Mouse (Mus musculus) granulocyte monocyte progenitor cell, adult 5-6 weeks (primary cell): ENCODE data around the gene Gpr137. TPM values are rescaled to one million over a fixed set of nuclear protein-coding genes. Genes with fewer than 3 reads are reported as not detected.

Source experiments
- ATAC-seq: replicated peaks from 2 replicates; pipeline ENCODE4 v1.8.0; 2016; ENCODE audit warnings: mild to moderate bottlenecking, moderate TSS enrichment, inconsistent platforms; ENCODE audit not compliant: poor library complexity, severe bottlenecking
- total RNA-seq, 2 experiments: library from RNA; stranded (forward) in 1 of 2; stranded (reverse) in 1 of 2; fragments of 200-712, 200-1000 nt in 1 of 2; fragments of >200 nt in 1 of 2; fragmentation: Nextera tagmentation in 1 of 2; gene quantifications; 2 replicates each; pipeline ENCODE4 v1.2.3; 2014 to 2017

Gpr137 gene
- total RNA-seq, 2 experiments from 2014 or later: 15.0 to 15.8 TPM

GRCm38 (mm10) chr19:6947742-6948141 lies 5.5 kb upstream of the Gpr137 start:
- no peak for ATAC-seq

DNA sequence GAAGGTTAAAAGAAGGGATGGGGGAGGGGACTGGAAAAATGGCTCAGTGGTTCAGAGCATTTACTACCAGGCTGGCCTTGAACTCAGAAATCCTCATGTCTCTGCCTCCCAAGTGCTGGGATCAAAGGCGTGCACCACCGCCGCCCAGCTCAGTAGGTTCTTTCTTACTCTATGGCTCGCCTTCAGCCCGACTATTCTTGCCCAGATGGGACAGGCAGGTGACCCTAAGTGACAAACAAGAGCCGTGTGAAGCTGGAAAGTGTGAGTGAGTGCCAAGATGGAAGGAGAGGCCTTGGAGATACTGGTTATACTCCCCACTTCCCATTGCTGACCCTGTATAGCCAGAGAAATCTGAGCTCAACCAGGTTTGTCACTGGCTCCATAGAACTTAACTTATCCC lies 1.4 kb upstream of the Gpr137 start:
- ATAC-seq: no peak

- ATAC-seq: no peak
These were observed 484 bp upstream of the Gpr137 start for GRCm38 (mm10) chr19:6942764-6943163.

- peak; percentile 76 for ATAC-seq
These were observed 670 bp downstream of the Gpr137 start, which contains the start of gene Bad for GRCm38 (mm10) chr19:6941372-6942248. Bad (plus strand) TSS chr19:6941861.

DNA sequence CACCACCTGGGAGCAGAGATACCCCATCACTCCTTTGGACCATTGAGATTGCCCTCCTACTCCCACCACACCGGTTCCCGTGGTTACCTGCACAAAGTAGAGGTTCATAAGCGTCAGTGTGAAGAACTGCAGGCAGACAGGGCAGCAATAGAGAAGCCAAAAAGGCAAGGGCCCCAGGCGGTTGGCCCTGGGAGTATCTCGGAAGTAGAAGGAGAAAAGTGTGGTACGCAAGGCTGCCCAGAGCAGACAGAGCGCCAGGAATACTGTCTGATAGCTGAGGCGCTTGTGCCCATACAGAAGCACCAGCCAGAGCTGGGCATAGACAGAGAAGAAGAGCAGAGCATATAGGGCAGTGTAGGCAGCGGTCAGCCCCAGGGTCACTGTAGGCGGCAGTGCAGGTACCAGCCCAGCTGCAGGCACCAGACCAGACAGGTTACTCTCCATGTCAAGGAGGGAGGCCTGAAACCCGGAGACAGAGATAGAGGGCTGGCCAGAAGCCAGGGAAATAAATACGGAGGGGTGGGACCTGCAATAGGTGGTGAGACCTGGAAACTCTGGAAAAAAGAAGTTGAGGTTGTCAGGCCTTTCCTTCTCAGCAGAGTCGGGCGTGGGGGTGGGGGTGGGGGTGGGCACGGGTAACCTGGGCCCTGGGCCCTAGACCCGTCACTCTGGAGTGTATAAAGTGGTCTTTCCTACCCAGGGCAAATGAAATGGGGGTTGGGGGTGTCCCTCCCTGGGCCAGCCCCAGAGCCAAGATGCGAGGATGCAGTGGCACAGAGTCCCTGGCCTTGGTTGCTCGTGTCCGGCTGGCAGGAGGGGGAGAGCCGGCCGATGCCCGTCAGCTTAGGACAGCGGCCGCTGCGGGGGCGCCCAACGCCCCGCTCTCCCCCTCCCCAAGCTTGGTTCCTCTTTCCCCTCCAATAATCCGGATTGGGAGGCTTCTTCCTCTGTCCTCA lies 1.6 kb downstream of the Gpr137 start:
- ATAC-seq: no peak

- no peak for ATAC-seq
These were observed 2.9 kb downstream of the Gpr137 start for GRCm38 (mm10) chr19:6939106-6940002.

DNA sequence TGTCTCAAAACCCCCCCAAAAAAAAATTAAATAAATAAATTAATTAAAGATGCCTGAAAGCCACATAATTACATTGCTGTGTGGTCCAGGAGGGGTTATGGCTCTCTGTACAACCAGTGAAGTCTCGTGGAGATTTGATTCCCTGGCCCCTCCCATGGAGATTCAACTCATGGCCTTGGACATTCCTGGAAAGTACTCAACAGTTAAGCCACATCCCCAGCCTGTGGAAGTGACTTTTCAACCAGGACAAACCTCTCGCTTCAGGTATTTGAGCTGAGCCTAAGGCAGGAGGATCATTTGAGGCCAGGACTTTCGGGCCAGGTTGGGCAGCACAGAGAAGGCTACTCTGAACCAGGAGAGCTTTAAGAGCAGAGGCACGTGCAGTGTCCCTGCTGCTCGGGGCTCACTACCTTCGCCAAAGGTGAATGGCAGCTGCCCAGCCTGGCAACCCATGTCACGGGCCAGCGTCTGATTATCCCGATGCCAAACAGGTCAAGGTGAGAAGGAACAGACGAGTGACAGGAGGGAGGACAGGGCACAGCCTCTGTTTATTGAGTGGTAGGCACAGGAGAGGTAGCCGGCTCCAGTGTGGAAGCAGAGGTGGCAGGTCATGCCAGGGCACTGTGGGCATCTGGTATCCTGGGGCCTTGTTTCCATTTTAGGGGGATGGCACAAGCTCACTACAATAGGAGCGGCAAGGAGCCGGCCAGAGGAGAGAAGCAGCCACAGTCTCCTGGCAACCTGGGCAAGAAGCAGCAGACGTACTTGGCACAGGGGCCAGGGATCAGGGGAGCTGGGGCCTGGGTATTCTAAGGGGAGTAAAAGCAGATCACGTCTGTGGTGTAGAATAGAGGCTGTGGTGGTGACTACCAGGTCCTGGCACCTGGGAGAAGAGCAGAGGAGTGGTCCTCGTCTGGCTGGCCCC lies 4.5 kb downstream of the Gpr137 start:
- no peak for ATAC-seq

GRCm38 (mm10) chr19:6936299-6936698 lies 6.0 kb downstream of the Gpr137 start:
- ATAC-seq: no peak

GRCm38 (mm10) chr19:6934195-6934977 lies 7.9 kb downstream of the Gpr137 start, which contains the start of gene Kcnk4:
Kcnk4 (minus strand) TSS chr19:6934515.
- no peak for ATAC-seq

GRCm38 (mm10) chr19:6933436-6934194 lies 8.7 kb downstream of the Gpr137 start:
- ATAC-seq: peak; percentile 62

DNA sequence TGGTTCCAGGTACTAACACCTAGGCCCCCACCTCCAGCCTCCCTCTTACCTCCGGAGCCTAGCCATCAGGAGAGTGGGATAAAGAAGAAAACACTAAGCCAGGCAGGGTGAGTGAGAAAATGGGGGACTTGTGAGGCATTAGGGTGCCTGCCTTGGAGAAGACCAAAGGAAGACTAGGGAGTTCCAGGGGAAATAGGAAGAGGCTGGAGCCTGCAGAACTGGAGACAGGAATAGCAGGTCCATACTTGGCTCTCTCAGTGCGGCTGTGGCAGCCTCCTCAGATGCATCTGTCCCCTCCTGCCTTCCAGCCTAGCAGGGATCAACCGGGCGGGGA lies 9.2 kb downstream of the Gpr137 start:
- ATAC-seq: no peak

DNA sequence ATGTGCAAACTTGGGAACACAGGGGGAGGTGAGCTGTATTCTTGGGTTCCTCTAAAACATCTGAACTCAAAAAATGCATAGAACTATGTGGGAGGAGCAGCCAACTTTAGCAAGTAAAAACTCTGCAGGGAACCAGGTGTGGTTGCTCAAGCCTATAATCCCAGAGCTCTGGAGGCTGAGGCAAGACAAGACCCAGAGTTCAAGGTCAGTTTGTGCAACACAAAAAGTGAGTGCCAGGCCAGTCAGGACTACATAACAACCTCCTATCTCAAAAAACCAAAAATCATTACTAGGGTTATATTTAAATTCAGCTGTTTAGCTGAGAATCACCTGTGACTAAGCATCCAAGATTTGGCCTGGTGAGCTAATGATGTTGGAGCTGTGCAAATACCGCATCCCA lies 10.3 kb downstream of the Gpr137 start:
- ATAC-seq: no peak

DNA sequence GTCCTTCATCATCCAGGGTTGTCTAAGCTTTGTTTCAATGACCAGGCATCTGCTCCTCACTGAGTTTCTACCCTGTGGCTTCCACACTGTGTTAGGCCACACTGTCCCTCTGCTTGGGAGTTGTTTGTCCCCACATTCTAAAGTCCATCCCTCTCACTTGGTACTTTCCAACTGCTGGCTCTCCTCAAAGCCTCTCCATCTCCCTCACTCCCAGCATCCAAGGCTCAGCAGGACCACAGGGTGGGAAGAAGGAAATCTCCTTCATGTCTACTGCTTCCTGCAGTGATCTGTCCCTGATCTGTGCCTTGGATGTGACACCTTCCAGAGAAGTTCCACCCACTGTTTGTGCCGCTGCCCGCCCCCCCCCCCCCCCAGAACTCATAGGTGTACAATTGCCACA lies 11.3 kb downstream of the Gpr137 start:
- ATAC-seq: no peak

- no peak for ATAC-seq
These were observed 14.2 kb downstream of the Gpr137 start for GRCm38 (mm10) chr19:6928080-6928479.

GRCm38 (mm10) chr19:6926559-6927255 lies 15.6 kb downstream of the Gpr137 start:
- ATAC-seq: no peak

GRCm38 (mm10) chr19:6925611-6926329 lies 16.5 kb downstream of the Gpr137 start:
- ATAC-seq: no peak

DNA sequence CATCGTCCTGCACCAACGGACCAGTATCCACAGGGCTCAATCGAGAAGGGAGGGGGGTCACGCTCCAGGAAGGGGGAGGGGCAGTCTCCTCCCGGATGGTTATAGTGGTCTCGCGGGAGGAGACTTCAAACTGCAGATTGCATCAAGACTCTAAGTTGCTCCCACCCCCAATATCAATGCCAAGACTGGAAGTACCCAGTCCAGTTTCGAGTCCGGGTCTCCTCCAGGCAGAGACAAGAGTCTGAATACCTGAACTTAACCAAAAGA lies 17.0 kb downstream of the Gpr137 start, which contains the start of gene Catsperz:
Gene Catsperz, minus strand, starts transcription at position 74 of the 267 bp plus-strand sequence.
- ATAC-seq: no peak
